Mouse (Mus musculus) embryonic facial prominence, embryonic 15.5 days (tissue): ENCODE results near the gene Bdh2. TPM values are rescaled to one million over a fixed set of nuclear protein-coding genes. Genes with fewer than 3 reads are reported as not detected.

ENCODE experiments used
- ATAC-seq: fragments of 200-750 bp; cut with Nextera tagmentation; 2 replicates; pipeline ENCODE4 v1.8.0; 2017; ENCODE audit warnings: low read depth, moderate TSS enrichment; ENCODE audit not compliant: insufficient number of reproducible peaks, low FRiP score, low TSS enrichment
- H3K27ac ChIP-seq: fragments of 300-500 bp; sonication (generic); replicated peaks from 2 replicates; pipeline ENCODE4 v1.5.1; 2015; ENCODE audit warnings: mild to moderate bottlenecking, inconsistent platforms
- H3K27me3 ChIP-seq: fragments of 300-500 bp; sonication (generic); 2 replicates; pipeline ENCODE4 v1.6.1; 2015; ENCODE audit warnings: inconsistent platforms
- H3K36me3 ChIP-seq: fragments of 300-500 bp; sonication (generic); 2 replicates; pipeline ENCODE4 v1.6.1; 2015; ENCODE audit warnings: mild to moderate bottlenecking, inconsistent platforms
- H3K4me1 ChIP-seq: fragments of 300-500 bp; sonication (generic); 2 replicates; pipeline ENCODE4 v1.6.1; 2015; ENCODE audit warnings: inconsistent platforms
- H3K4me2 ChIP-seq: fragments of 300-500 bp; sonication (generic); replicated peaks from 2 replicates; pipeline ENCODE4 v1.6.1; 2015; ENCODE audit warnings: mild to moderate bottlenecking, inconsistent platforms
- H3K4me3 ChIP-seq: fragments of 300-500 bp; sonication (generic); replicated peaks from 2 replicates; pipeline ENCODE4 v1.5.1; 2015; ENCODE audit warnings: mild to moderate bottlenecking, inconsistent platforms
- H3K9ac ChIP-seq: fragments of 300-500 bp; sonication (generic); 2 replicates; pipeline ENCODE4 v1.6.1; 2015; ENCODE audit warnings: inconsistent platforms
- H3K9me3 ChIP-seq: fragments of 300-500 bp; sonication (generic); replicated peaks from 2 replicates; pipeline ENCODE4 v1.6.1; 2016; ENCODE audit warnings: inconsistent platforms
- WGBS: fragments of 180-500 bp; shearing (Covaris S2); methylation state at CpG from one replicate; pipeline ENCODE4 v1.1.7; 2015; 5-methylcytosine and 5-hydroxymethylcytosine counted together
- polyA plus RNA-seq: library from polyadenylated mRNA; unstranded; fragments of >200 nt; fragmentation: Nextera tagmentation; extraction: Ambion mirVana; gene quantifications from 2 replicates; pipeline ENCODE4 v1.2.1, GENCODE M21; 2015

Bdh2 gene
- polyA plus RNA-seq, 1 experiment from 2014 or later = 13.4 TPM

DNA sequence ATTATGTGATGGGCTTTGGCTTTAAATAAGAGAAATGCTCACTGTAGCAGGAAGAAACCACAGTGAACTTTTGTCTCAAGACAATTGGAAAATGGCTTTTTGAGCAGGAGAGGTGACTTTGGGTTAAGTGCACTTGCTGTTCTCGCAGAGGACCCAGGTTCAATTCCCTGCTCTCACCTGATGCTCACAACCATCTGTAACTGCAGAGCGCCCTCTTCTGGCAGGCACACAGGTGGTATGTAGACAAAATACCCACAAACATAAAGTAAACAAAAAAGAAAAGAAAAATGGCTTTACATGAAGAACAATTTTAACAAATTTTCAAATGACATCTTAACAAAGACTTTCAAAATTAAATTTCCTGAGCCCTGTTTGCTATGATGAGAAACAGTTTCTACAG lies 46.6 kb downstream of the Bdh2 start:
- ATAC-seq = no peak
- Histone ChIP-seq H3K4me2 (no peak overlapping the region), H3K27me3 (no peaks in the 10 kb centered on the region), H3K4me3 (no peak overlapping the region), H3K27ac (no peak overlapping the region), H3K4me1 (no peaks in the 10 kb centered on the region), H3K9ac (no peak overlapping the region), H3K9me3 (no peaks in the 10 kb centered on the region), H3K36me3 (no peaks in the 10 kb centered on the region)
- 59% methylated on average over 2 of the region's 2 CpGs for WGBS

DNA sequence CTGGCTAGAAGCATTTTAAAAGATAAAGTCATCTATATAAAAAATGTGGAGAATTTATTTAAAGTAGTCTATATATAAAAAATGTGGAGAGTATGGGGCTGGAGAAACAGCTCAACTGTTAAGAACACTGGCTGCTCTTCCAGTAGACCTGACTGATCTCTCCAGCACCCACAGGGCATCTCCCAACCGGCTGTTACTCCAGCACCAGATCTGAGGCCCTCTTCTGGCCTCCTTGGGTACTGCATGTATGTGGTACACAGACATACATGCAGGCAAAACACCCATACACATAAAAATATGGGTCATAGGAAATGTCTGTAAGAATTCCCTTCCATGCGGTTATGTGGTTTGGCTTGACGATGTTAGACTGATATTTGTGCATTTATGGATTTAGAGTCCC lies 47.5 kb downstream of the Bdh2 start:
- no peaks in the 10 kb centered on the region for H3K9me3 ChIP-seq
- H3K9ac ChIP-seq = no peak overlapping the region
- no peaks in the 10 kb centered on the region for H3K36me3 ChIP-seq
- 37% methylated on average over 3 of the region's 3 CpGs for WGBS
- H3K27ac ChIP-seq = no peak overlapping the region
- no peak overlapping the region for H3K4me2 ChIP-seq
- H3K27me3 ChIP-seq = no peaks in the 10 kb centered on the region
- H3K4me1 ChIP-seq = no peaks in the 10 kb centered on the region
- no peak for ATAC-seq
- H3K4me3 ChIP-seq = no peak overlapping the region

DNA sequence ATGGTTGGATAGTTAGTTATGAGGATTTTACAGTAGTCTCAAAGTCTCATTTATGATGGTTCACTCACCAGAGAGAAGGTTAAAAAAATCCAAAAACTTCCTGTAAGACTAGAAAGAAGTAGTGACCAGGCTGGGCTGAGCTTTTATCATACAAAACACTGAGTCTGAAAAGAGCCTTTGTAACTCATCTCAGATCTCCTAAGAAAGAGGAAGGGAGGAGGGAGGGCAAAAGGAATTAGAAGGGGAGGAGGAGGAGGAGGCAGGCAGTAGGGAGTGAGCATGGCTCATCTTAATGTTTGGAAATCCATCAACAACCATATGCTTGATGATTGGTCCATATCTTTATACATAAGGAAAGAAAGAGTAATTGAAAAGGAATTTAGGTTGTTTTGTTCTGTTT lies 51.7 kb downstream of the Bdh2 start:
- ATAC-seq = no peak
- Histone ChIP-seq H3K4me1 (no peaks in the 10 kb centered on the region), H3K27me3 (no peaks in the 10 kb centered on the region), H3K36me3 (no peaks in the 10 kb centered on the region), H3K9me3 (no peaks in the 10 kb centered on the region), H3K4me3 (no peak overlapping the region), H3K9ac (no peak overlapping the region), H3K4me2 (no peak overlapping the region), H3K27ac (no peak overlapping the region)

DNA sequence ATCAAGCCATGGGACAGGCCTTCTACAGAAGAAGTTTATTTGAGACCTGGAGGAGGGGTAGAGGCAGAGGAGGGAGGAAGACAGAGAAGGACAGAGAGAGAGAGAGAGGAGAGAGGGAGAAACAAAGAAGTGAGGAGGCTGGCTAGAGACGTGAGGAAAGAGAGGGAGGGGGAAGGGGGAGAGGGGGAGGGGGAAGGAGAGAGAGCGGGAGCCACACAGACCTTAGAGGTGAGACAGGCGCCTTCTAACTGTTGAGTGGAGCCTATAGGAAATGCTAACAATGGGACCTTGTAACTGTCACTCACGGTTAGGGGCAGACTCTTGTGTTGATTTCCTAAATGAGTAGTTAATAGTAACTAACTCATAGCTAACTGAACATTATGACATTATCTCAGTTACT lies 52.7 kb downstream of the Bdh2 start:
- no peaks in the 10 kb centered on the region for H3K36me3 ChIP-seq
- no peak for ATAC-seq
- H3K9ac ChIP-seq = no peak overlapping the region
- H3K4me1 ChIP-seq = no peaks in the 10 kb centered on the region
- no peak overlapping the region for H3K27ac ChIP-seq
- no peak overlapping the region for H3K4me2 ChIP-seq
- no peak overlapping the region for H3K4me3 ChIP-seq
- H3K9me3 ChIP-seq = no peaks in the 10 kb centered on the region
- 51% methylated on average over 4 of the region's 4 CpGs for WGBS
- no peaks in the 10 kb centered on the region for H3K27me3 ChIP-seq

GRCm38 (mm10) chr3:135347739-135348264 lies 66.8 kb downstream of the Bdh2 start, which contains the start of gene Slc9b1:
Gene Slc9b1, plus strand, starts transcription at chr3:135348029.
- no peak within 1 kb of the TSS for H3K4me2 ChIP-seq
- no peaks in the 10 kb centered on the region for H3K4me1 ChIP-seq
- H3K4me3 ChIP-seq = no peak within 1 kb of the TSS
- H3K27me3 ChIP-seq = no peaks in the 10 kb centered on the region
- no peak for ATAC-seq
- H3K9me3 ChIP-seq = no peaks in the 10 kb centered on the region
- WGBS = 78% methylated on average over 14 of the region's 14 CpGs
- H3K36me3 ChIP-seq = no peaks in the 10 kb centered on the region
- no peak within 1 kb of the TSS for H3K27ac ChIP-seq
- H3K9ac ChIP-seq = no peak within 1 kb of the TSS

- Histone ChIP-seq H3K4me3 (no peak overlapping the region), H3K4me2 (no peak overlapping the region), H3K36me3 (no peaks in the 10 kb centered on the region)
Observed at GRCm38 (mm10) chr3:135349022-135349421, 68.0 kb downstream of the Bdh2 start.

GRCm38 (mm10) chr3:135351857-135352256 lies 70.8 kb downstream of the Bdh2 start:
- Histone ChIP-seq H3K4me1 (no peaks in the 10 kb centered on the region), H3K9me3 (no peaks in the 10 kb centered on the region), H3K9ac (no peak overlapping the region), H3K27ac (no peak overlapping the region), H3K4me3 (no peak overlapping the region), H3K4me2 (no peak overlapping the region), H3K27me3 (no peaks in the 10 kb centered on the region), H3K36me3 (no peaks in the 10 kb centered on the region)
- WGBS = 92% methylated on average over 3 of the region's 3 CpGs
- ATAC-seq = no peak

More at GRCm38 (mm10) chr3:135349022-135349421, 68.0 kb downstream of the Bdh2 start:
- Histone ChIP-seq H3K9ac (no peak overlapping the region), H3K4me1 (no peaks in the 10 kb centered on the region), H3K27ac (no peak overlapping the region), H3K27me3 (no peaks in the 10 kb centered on the region), H3K9me3 (no peaks in the 10 kb centered on the region)
- ATAC-seq = no peak

Other genes with a start within 250 kb of the Bdh2 start
- gene Cenpe, start 68.7 kb upstream of the Bdh2 start, polyA plus RNA-seq = 20.5 and 20.7 TPM in 2 replicates
- gene Slc9b2, start 26.5 kb downstream of the Bdh2 start, polyA plus RNA-seq = 4.0 and 5.1 TPM in 2 replicates
- gene Slc9b1, start 66.8 kb downstream of the Bdh2 start, polyA plus RNA-seq = 0.24 TPM in 1 of 2 replicates, not detected in the other
- gene Cisd2, start 142.7 kb downstream of the Bdh2 start, polyA plus RNA-seq = 51.2 and 52.1 TPM in 2 replicates
- 450 and 462 TPM in 2 replicates for gene Ube2d3, start 156.9 kb downstream of the Bdh2 start, polyA plus RNA-seq
- gene Manba, start 204.4 kb downstream of the Bdh2 start, polyA plus RNA-seq = 6.8 and 7.2 TPM in 2 replicates